Mouse (Mus musculus) left cerebral cortex, adult 8-10 months (tissue): ENCODE measurements around the gene Mlph. TPM values are rescaled to one million over a fixed set of nuclear protein-coding genes. Genes with fewer than 3 reads are reported as not detected.
A peak's percentile ranks its signal among the peaks of the same experiment; 100 is the strongest.

Source experiments
- DNase-seq, 2 experiments: peaks; one replicate each; pipeline ENCODE4 v3.0.0; 2022; ENCODE audit warnings: low spot score in 2 of 2
- total RNA-seq, 4 experiments: library from RNA; stranded (reverse); gene quantifications; 2 replicates each; pipeline ENCODE4 v1.2.4; 2022

Gene Mlph
- total RNA-seq, 4 experiments from 2014 or later, result 1.8 to 4.0 (median 2.7) TPM

DNA sequence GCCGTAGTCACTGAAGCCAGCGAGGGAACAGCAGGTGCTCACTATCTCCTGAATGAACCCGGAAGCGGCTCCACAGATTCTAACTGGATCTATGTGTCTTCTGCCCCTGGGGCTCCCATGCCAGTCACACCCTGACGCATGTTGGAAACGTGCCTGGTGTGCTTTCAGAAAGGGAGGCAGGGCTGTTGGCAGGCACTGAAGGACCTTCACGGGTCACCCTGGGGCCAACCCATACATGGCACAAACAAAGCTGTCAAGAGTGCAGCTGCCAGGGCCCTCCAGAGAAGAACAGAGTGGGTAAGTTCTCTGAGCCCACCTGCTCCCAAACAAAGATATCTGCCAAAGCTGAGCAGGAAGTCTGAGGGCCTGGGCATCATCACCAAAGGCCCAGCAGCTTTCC, 52.7 kb downstream of the Mlph start:
- DNase-seq, result no peak

DNA sequence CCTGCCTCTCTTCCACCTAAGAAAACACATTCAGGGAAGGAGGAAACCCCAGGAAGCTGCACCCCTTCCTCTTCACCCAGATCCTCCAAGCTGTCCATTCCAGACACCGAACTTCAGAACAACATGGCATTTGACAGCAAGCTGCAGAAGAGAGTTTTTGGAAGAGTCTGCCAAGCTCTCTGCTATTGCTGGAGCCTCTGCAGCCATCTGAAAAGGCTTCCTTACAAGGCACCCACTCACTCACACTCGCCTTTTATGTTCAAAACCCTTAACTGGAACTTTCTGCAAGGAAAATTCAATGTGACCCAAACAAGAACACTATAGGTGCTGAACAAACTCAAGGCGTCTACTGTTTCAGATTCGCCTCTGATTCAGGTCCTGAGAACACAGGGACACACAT, 53.8 kb downstream of the Mlph start:
- DNase-seq, result no peak

DNA sequence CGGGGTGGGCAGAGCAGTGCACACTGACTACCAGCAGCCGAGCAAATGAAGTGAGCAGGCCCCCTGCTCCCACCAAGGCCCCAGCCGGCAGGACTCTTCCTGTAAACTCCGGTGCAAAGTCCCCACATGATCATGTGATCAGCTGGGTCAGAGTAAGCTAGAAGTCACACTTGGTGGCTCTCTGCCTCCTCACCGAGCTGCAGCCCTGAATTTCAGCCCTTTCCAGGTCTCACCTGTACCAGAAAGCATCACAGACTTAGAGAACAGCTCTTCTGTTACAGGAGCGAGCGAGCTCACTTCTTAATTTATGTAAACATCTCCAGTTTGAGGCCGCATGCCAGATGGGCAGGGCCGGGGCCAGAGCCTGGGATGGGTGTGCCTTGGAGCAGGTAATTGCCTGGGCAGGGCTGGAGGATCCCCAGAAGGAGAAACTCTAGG, 54.5 kb downstream of the Mlph start, which contains the start of gene Rab17:
Gene Rab17 (minus strand): TSS at position 315 of the 438 bp plus-strand sequence.
- no peak for DNase-seq

DNA sequence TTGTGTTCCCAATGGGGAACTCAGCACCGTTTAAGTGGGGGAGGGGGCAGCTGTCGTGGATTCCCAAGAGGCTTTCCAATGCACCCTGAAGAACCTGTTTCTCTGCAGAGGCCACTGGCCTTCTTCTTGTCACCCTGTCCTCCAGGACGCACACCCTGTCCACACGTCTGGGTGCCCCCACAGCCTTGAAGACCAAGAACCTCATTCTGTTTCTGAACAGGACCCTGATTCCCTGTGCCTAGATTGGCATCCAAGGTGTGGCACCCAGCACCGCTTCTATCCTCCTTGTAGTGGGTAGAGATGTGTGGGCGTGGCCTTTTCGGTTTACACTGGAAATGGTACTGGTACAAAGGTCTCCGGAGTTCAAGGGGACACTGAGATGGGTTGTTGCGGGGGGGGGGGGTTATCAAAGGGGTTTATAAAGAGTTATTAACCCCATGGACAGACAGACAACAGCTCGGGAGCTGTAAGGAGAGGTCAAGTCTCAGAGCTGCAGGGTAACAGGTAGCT, 55.1 kb downstream of the Mlph start:
- no peak for DNase-seq

DNA sequence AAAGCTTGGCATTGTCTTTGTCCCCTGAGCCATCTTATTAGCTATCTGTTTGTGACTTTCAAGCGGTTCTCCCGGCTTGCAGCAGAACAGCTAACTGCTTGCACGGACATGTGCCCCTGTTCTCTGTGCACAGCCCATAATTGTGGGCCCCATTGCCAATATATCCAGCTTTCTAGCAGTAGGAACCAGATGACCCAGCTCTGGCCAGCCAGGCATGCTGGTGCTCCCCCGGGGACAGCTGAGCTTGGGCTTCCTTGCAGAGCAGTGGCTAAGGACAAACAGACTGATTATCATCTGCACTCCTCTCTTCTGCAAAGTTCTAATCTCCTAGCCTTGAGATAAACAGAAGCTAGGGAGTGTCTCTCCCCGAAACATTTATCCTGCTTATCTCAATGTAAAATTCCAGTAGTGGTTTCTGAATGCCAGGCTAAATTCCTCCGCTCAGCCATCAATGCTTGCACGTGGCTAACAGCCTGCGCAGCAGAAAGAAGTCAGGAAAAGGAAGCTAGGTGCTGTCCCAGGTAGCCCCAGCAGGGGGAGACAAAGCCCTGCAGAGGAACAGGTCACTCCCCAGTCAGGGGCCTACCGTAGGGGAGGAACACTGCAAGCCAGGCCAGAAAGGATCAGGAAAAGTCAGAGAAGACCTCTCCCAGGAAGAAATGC, 58.2 kb downstream of the Mlph start:
- DNase-seq, result peak; percentile 76 to 99

DNA sequence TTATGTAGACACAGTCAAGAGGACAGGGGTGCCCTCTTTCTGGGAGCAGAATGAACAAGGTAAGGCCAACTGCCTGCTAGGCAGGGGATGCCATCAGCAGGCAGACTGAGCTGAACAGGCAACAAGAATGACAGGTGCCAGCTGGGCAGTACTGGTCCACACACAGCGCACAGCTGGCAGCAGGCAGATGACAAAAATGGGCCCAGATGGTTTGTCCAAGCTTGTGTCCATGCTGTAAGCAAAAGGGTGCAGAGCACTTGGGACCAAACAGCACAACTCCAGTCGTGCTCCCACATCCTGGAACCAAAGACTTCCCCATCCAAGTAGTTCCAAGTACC, 58.7 kb downstream of the Mlph start:
- no peak for DNase-seq

DNA sequence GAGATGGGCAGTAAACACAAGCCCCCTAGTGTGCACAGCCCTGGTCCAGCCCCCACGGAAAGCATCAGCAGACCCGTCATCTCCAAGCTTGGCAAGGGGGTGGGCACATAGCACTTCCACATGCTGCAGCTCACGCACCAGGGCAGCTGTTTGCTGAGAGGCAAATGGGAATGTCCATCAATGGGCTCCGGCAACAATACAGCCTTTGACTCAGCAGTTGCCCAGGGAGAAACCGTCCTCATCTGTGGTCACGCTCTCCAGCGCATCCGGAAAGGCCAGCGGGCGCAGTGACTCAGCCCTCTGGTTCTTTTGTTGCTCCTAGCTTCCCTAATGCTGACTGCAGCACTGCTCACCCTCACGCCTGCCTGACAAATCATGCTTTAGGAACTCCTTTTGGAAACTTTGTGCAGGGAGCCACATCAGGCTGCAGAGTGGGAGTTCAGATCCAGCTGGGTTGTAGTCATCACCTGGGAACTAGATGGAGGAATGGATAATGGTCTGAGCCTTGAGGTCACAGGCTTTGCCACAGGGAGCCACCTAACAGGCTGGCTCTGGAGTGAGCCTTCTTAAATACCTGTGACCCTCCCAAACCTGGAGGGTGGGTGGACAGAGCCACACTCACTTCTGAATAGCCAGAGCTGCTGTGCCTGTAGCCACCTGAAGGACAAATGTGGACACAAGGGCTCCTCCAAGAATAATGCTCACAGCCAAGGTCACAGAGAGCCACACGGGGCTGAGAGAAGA, 60.2 kb downstream of the Mlph start:
- peak; percentile 28 to 72 for DNase-seq

DNA sequence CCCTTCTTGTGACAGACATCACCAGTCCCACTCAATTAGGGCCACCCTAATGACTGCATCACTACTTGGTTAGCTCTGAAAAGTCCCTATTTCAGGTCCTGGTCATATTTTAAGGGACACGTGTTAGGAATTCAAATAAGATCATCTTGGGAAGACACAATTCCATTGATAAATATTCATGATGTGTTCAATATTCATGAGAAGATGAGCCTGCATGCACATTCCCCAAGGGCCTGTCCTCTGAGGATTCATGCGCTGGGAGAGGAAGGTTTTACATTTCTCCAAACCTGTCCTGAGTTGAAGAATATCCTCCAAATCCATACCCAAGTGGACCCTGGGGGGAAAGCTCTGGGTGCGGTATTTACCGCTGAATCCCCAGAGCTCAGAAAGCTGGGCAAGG, 61.1 kb downstream of the Mlph start:
- DNase-seq, result no peak

DNA sequence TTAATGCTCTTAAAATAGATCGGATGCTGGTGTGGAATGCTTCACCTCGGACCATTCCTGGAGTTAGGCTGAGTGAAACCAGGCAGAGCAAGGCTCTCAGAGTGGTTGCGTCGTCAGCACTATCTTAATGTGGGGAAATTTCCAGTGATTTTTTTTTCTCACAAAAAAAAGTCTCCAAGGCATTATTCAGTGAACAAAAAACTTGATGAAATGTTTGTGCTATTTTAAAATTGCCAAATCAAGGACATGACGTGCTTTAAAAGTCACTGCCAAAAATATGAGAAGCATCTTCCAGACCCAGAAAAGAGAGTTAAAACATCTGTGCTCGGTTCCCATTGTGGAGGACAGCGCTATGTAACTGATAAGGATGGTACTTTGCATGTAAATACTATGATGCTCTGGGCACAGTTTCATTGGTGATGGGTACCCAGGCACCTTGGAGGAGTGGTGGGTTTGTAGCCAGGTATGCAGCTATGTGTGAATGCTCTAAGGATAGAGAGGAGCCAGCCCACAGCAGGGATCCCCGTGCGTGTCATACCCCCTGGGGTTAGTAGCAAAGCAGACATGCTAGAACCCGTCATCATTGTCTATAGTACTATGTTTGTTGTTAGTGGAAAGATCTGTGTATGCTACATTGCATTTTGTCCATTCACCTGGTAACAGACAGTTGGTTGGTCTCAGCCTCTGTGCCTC, 65.9 kb downstream of the Mlph start:
- no peak for DNase-seq

DNA sequence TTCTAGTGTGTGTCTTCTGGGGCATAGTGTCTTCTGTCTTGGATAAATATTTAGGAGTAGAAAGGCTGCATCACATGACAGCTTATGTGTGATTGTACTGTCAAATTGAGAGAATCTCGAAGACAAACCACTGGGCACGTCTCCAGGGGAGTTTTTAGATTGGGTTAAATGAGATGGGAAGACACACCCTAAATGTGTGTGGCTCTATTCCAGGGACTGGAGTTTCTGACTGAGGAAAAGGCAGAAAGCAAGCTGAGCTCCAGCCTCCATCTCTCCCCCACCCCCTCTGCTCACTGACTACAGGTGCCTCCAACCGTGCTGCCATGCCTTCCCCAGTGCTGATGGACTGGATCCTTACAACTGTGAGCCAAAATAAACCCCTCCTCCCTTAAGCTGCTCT, 66.5 kb downstream of the Mlph start:
- DNase-seq, result no peak

DNA sequence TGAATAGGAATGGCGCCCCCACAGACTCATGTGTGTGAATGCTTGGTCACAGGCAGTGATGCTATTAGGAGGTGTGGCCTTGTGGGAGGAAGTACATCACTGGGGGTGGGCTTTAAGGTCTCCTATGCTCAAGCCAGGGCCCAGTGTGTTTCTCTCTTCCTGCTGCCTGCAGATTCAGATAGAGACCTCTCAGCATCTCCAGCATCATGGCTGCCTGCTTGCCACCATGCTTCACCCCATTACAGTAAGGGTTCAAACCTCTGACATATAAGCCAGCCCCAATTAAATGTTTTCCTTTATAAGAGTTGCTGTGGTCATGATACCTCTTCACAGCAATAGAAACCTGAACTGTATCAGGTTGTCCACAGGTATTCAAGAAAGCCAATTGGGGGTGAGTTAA, 81.0 kb downstream of the Mlph start:
- no peak for DNase-seq

DNA sequence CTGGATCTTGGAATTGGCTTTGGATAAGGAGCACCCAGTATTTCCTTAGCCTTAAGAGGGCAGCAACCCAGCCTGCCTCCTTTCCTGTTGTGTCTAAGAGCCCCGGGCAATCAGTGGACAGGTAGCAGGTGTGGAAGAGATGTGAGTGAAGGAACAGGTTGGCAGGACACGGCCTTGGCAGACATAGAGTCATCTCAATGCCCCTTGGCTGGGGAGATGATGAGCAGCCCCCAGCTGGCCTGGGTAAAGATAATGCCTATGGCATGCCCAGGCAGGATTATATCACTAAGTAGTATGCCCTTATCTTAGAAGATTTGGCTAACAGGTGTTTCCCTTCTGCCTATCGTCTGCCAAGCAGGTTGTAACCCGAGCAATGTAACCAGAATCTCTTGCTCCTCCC, 82.3 kb downstream of the Mlph start:
- DNase-seq, result no peak

DNA sequence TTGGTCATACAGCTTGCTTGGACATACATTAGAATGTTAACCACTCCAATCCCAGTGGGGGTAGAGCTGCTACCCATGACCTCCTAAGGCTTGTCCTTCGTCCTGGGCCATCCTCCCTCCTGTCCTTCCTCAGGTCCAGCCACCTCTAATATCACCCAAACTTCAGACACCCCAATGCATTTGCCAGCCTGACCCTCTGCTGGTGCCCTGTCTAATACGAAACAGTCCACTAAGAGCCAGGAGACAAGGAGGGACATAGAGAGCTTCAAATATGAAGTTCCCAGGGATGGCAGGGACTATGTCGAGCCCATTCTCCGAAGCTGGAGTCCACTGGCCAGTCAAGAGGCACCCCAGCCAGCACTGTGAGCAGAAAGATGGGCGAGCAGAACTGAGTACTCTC, 82.8 kb downstream of the Mlph start:
- DNase-seq, result no peak

DNA sequence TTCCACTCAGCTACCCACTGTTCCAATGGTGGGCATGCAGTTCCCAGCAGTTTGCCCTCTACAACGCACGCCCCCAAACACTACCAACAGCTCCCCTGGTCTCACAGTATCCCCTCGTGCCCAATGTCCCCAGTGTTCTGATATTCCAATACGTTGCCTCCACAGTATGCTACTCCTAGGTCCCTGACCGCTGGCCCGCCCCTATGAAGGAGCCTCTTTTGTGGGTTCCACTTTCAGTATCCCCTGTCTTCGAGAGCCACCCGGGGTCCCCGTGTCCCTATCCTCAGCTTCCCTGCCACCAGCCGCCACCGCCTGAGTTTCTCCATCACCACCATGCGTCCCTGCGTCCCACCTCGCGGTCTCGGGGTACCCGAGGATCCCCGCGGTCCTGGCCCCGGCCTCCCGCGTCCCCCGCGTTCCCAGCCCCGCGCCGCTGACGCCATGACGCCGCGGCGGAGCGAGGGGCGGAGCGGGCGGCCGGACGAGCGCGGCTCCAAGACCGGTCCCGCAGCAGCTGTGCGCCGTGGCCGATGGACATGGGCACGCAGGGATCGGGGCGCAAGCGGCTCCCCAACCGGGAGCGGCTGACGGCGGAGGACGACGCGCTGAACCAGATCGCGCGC, 83.5 kb downstream of the Mlph start, which contains the start of gene Lrrfip1:
Gene Lrrfip1 (plus strand): TSS at position 470 of the 623 bp plus-strand sequence.
- peak; percentile 34 to 39 for DNase-seq

DNA sequence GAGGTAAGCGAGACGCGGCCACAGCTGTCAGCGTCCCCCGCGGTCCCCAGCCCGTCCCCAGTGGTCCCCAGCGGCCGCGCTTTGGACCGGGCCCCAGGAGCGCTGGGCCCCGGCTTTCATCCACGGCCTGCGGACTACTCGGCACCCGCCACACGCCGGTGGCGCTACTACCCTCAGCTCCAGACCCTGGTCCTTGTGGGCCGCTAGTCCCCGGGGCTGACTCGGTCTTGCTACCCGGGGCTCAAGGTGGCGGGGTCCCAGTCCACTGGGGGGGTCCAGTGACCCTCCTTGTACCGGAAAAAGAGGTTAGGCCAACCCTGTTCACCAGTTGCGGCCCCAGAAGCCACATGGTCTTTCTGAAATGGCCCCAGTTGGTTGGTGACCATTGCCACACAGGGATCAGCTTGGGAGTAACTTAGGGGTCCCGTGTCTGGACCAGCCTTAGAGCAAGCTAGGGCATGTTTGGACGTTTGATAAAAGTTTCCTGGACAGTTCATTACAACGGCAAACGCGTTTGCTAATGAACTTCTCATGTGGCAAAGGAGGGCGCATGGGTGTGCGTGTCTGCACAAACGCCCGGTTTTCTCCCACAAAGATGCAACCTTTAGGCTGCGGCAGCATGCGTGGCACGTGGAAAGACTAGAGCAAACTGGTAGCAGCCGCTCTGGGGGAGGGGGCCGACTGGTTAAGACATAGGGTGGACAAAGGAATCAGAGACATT, 84.2 kb downstream of the Mlph start:
- no peak for DNase-seq

DNA sequence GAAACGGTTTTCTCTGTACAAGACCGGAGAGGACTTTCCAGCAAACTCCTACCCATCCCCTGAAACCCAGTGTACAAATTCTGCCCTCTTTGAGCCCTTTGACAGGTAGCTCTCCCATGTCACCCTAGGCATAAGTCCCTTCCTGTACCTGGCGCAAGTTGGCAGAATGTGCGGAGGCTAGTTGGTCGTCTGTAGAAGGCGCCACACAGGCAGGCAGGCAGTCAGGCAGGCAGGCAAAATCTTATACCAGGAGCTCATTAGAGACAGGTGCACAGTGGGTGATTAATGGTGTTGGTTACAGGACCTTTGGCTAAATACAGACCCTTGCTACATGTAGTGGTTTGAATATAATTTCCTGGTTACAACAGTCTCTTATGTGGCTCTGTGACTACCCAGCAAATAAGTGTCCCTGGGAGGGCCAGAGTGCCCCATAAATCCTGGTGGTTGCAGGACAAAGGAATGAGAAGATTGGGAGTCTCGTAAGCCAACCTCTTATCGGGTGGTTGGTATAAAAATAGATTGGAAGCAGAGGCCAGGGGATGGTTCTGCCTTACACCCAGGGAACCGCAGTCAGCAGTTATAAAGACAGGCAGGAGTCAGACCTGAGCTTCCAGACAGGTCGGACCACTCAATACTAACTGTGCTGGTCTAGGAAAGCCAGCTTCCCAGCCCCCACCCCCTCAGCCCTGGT, 85.2 kb downstream of the Mlph start:
- DNase-seq, result no peak
